Mouse (Mus musculus) heart, embryonic 13.5 days (tissue): Measurements from ENCODE around the gene B020031M17Rik. TPM values are rescaled to one million over a fixed set of nuclear protein-coding genes. Genes with fewer than 3 reads are reported as not detected.
"Not testable (repeated sequence)": the region's sequence is repeated elsewhere in the genome, so short reads cannot be mapped to it uniquely, and the experiment has no call there.

Source experiments
- ATAC-seq: fragments of 200-750 bp; cut with Nextera tagmentation; 2 replicates; pipeline ENCODE4 v1.8.0; 2017; ENCODE audit warnings: moderate TSS enrichment; ENCODE audit not compliant: insufficient number of reproducible peaks, low FRiP score, low TSS enrichment; ENCODE audit errors: extremely low read depth
- H3K27ac ChIP-seq: fragments of 300-500 bp; sonication (generic); replicated peaks from 2 replicates; pipeline ENCODE4 v1.5.1; 2015; ENCODE audit warnings: moderate library complexity, mild to moderate bottlenecking, inconsistent platforms
- H3K27me3 ChIP-seq: fragments of 300-500 bp; sonication (generic); replicated peaks from 2 replicates; pipeline ENCODE4 v1.6.1; 2015; ENCODE audit warnings: mild to moderate bottlenecking, inconsistent platforms
- H3K36me3 ChIP-seq: fragments of 300-500 bp; sonication (generic); 2 replicates; pipeline ENCODE4 v1.6.1; 2015; ENCODE audit warnings: mild to moderate bottlenecking, inconsistent platforms
- H3K4me1 ChIP-seq: fragments of 300-500 bp; sonication (generic); 2 replicates; pipeline ENCODE4 v1.6.1; 2015; ENCODE audit warnings: inconsistent platforms
- H3K4me2 ChIP-seq: fragments of 300-500 bp; sonication (generic); 2 replicates; pipeline ENCODE4 v1.6.1; 2015; ENCODE audit warnings: inconsistent platforms, mild to moderate bottlenecking, moderate library complexity
- H3K4me3 ChIP-seq: fragments of 300-500 bp; sonication (generic); 2 replicates; pipeline ENCODE4 v1.5.1; 2015; ENCODE audit warnings: moderate library complexity, mild to moderate bottlenecking, inconsistent platforms
- H3K9ac ChIP-seq: fragments of 300-500 bp; sonication (generic); 2 replicates; pipeline ENCODE4 v1.6.1; 2015; ENCODE audit warnings: inconsistent platforms, mild to moderate bottlenecking, moderate library complexity
- H3K9me3 ChIP-seq: fragments of 300-500 bp; sonication (generic); 2 replicates; pipeline ENCODE4 v1.6.1; 2016; ENCODE audit warnings: inconsistent platforms
- WGBS: fragments of 180-500 bp; shearing (Covaris S2); methylation state at CpG from one replicate; pipeline ENCODE4 v1.1.7; 2015; ENCODE audit warnings: mixed read lengths; 5-methylcytosine and 5-hydroxymethylcytosine counted together
- polyA plus RNA-seq: library from polyadenylated mRNA; unstranded; fragments of >200 nt; fragmentation: Nextera tagmentation; extraction: Ambion mirVana; gene quantifications from 2 replicates; pipeline ENCODE4 v1.2.1, GENCODE M21; 2015

Gene B020031M17Rik
- polyA plus RNA-seq: not detected in 2 replicates

DNA sequence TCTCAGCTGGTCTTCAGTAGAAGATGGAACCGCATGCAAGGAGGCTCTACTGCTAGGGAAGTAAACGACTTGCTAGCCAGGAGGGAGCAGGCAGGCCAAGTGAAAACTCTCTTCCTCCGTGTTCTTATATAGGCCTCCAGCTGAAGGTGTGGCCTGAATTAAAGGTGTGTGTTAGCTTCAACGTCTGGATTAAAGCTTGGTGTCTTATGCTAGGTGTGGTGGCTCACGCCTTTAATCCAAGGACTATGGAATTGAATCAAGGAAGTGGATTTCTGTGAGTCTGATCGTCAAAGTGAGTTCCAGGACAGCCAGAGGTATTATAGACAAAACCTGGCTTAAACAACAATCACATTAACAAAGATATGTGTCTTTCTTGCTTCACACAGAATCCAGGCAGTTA lies at the start of gene B020031M17Rik:
TSS of gene B020031M17Rik (minus strand) at position 101 of the 400 bp plus-strand sequence.
- H3K4me3 ChIP-seq, ATAC-seq, H3K4me1 ChIP-seq, H3K9ac ChIP-seq, H3K27ac ChIP-seq, H3K36me3 ChIP-seq, H3K9me3 ChIP-seq, H3K27me3 ChIP-seq, H3K4me2 ChIP-seq: not testable (repeated sequence)
- WGBS: 63% methylated on average over 4 of the region's 6 CpGs

DNA sequence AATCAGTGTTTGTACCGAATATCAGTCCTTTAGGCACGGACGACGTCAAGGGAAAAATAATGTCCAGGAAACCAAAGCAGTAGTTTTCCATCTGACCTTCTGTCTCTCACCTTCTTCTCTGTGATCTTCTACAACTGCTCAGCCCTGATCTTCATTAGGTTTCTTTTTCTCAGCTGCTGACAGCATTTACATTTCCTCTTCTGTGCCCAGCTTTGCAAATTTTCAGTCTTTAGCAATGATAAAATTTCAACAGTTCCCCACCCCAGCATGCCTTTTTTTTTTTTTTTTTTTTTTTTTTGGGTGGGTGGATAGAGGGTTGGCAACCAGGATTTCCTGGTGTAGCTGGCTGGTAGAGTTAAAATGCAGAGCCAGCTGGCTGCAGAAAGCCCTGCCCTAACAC lies 48.6 kb upstream of the B020031M17Rik start:
- H3K36me3 ChIP-seq, H3K9me3 ChIP-seq, ATAC-seq, H3K27me3 ChIP-seq, H3K4me2 ChIP-seq, H3K4me1 ChIP-seq, H3K9ac ChIP-seq, H3K4me3 ChIP-seq, H3K27ac ChIP-seq: not testable (repeated sequence)
- WGBS: no CpG with 5 or more reads among the region's 4 CpGs

- H3K36me3 ChIP-seq, ATAC-seq, H3K4me2 ChIP-seq, H3K27ac ChIP-seq, H3K4me1 ChIP-seq, H3K9me3 ChIP-seq, H3K4me3 ChIP-seq, H3K27me3 ChIP-seq, H3K9ac ChIP-seq: not testable (repeated sequence)
- no CpG with 5 or more reads among the region's 22 CpGs for WGBS
Measured at GRCm38 (mm10) chr13:119998442-119999086, 48.0 kb upstream of the B020031M17Rik start.

GRCm38 (mm10) chr13:119991917-119992496 lies 41.4 kb upstream of the B020031M17Rik start:
- not testable (repeated sequence) for H3K36me3 ChIP-seq, H3K27me3 ChIP-seq, H3K9me3 ChIP-seq, H3K4me3 ChIP-seq, H3K9ac ChIP-seq, H3K4me2 ChIP-seq, H3K27ac ChIP-seq, H3K4me1 ChIP-seq, ATAC-seq
- WGBS: no CpG with 5 or more reads among the region's 10 CpGs

GRCm38 (mm10) chr13:119991264-119991663 lies 40.7 kb upstream of the B020031M17Rik start:
- not testable (repeated sequence) for H3K9ac ChIP-seq, ATAC-seq, H3K4me1 ChIP-seq, H3K27me3 ChIP-seq, H3K36me3 ChIP-seq, H3K4me2 ChIP-seq, H3K9me3 ChIP-seq, H3K27ac ChIP-seq, H3K4me3 ChIP-seq
- no CpG with 5 or more reads among the region's 13 CpGs for WGBS

GRCm38 (mm10) chr13:119969163-119969562 lies 18.6 kb upstream of the B020031M17Rik start:
- no CpG with 5 or more reads among the region's 13 CpGs for WGBS
- not testable (repeated sequence) for H3K4me1 ChIP-seq, H3K27ac ChIP-seq, H3K36me3 ChIP-seq, H3K4me3 ChIP-seq, H3K9ac ChIP-seq, H3K4me2 ChIP-seq, H3K27me3 ChIP-seq, ATAC-seq, H3K9me3 ChIP-seq

DNA sequence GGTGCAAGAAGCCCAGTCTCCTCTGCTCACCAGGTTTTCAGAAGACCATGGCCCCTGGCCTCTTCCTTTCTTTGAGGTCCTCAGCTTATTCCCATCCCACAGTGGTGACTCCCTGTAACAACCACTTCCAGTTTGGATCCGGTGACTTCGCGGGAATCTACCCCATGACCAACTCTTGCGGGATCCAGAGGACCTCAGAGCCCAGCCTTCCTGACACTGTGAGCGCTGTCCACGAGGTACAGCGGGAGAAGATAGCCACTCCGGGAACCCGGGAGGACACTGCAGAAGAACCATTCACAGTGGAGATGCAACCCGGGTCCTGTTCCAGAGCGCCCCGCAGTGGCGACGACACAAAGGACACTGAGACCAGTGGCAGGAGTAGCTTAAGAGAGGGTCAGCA lies 17.6 kb upstream of the B020031M17Rik start:
- H3K9ac ChIP-seq, ATAC-seq, H3K9me3 ChIP-seq, H3K27me3 ChIP-seq, H3K4me2 ChIP-seq, H3K36me3 ChIP-seq, H3K4me1 ChIP-seq, H3K4me3 ChIP-seq, H3K27ac ChIP-seq: not testable (repeated sequence)
- WGBS: no CpG with 5 or more reads among the region's 14 CpGs

- peak overlapping the region; percentile 42 for H3K4me3 ChIP-seq
- not testable (repeated sequence) for H3K27ac ChIP-seq, H3K36me3 ChIP-seq, H3K9me3 ChIP-seq, H3K9ac ChIP-seq, ATAC-seq, H3K4me1 ChIP-seq, H3K27me3 ChIP-seq
- 1% methylated on average over 21 of the region's 22 CpGs for WGBS
- peak overlapping the region; percentile 62 for H3K4me2 ChIP-seq
Measured at GRCm38 (mm10) chr13:119965968-119966367, 15.4 kb upstream of the B020031M17Rik start.

DNA sequence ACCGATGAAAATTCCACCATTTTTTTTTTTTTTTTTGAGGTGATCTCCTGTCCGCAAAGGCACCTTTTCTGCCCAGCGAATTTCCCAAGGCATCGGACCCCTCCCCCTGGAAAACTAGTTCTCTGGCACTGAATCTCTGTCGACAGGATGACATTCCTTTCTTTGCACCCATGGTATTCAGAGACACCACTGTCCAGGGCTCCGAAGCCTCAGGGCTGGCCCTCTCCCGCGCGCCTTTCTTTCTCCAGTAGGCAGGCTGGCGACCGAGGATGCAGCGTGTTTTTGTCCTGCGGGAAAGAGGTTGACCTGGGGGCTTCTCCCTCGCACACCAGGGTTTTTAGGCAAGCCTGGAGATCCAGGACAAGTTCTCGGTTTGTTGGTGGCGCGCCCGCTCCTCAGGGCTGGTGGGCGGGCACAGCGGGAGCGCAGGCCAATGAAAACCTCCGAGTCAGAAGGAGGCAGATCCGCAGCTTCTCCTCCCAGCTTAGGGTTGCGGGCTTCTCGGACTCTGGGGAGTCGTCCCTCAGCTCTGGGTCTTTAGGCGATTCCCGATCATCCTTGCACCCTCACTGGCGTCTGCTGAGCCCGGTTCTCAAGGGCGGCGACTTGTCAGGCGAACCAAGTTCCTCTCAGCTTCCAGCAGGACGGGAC lies 14.8 kb upstream of the B020031M17Rik start:
- WGBS: under 1% methylated on average over 16 of the region's 34 CpGs
- ATAC-seq, H3K27ac ChIP-seq, H3K9ac ChIP-seq, H3K36me3 ChIP-seq, H3K9me3 ChIP-seq, H3K4me1 ChIP-seq, H3K27me3 ChIP-seq: not testable (repeated sequence)
- H3K4me2 ChIP-seq: peak overlapping the region; percentile 62
- H3K4me3 ChIP-seq: peak overlapping the region; percentile 42

GRCm38 (mm10) chr13:119962856-119963255 lies 12.2 kb upstream of the B020031M17Rik start:
- not testable (repeated sequence) for H3K36me3 ChIP-seq, H3K4me1 ChIP-seq, ATAC-seq, H3K27ac ChIP-seq, H3K4me3 ChIP-seq, H3K9me3 ChIP-seq, H3K9ac ChIP-seq, H3K27me3 ChIP-seq, H3K4me2 ChIP-seq
- no CpG with 5 or more reads among the region's 5 CpGs for WGBS

GRCm38 (mm10) chr13:119955567-119955966 lies 5.0 kb upstream of the B020031M17Rik start:
- WGBS: no CpG with 5 or more reads among the region's 5 CpGs

GRCm38 (mm10) chr13:119955089-119955488 lies 4.5 kb upstream of the B020031M17Rik start:
- H3K4me3 ChIP-seq, H3K9me3 ChIP-seq, ATAC-seq, H3K27me3 ChIP-seq, H3K27ac ChIP-seq, H3K4me2 ChIP-seq, H3K36me3 ChIP-seq, H3K9ac ChIP-seq, H3K4me1 ChIP-seq: not testable (repeated sequence)
- WGBS: 69% methylated on average over 2 of the region's 2 CpGs

More at GRCm38 (mm10) chr13:119955567-119955966, 5.0 kb upstream of the B020031M17Rik start:
- H3K4me3 ChIP-seq, H3K9me3 ChIP-seq, H3K9ac ChIP-seq, H3K36me3 ChIP-seq, H3K4me1 ChIP-seq, H3K4me2 ChIP-seq, H3K27ac ChIP-seq, H3K27me3 ChIP-seq, ATAC-seq: not testable (repeated sequence)
